Mouse (Mus musculus): Measurements from ENCODE around the gene Nes.

Nes gene

GRCm38 (mm10) chr3:87949955-87950515, 20.8 kb upstream of the Nes start:
- 55% methylated on average over 13 of the region's 13 CpGs for WGBS

GRCm38 (mm10) chr3:87951946-87952345, 18.9 kb upstream of the Nes start:
- WGBS: 59% methylated on average over 12 of the region's 12 CpGs

GRCm38 (mm10) chr3:87952440-87952839, 18.4 kb upstream of the Nes start:
- WGBS: 33% methylated on average over 5 of the region's 5 CpGs

- 78% methylated on average over 1 of the region's 1 CpGs for WGBS
Measured at GRCm38 (mm10) chr3:87958056-87958455, 12.8 kb upstream of the Nes start.

GRCm38 (mm10) chr3:87958476-87958875, 12.4 kb upstream of the Nes start:
- 68% methylated on average over 4 of the region's 4 CpGs for WGBS

GRCm38 (mm10) chr3:87958967-87959366, 11.9 kb upstream of the Nes start:
- 61% methylated on average over 1 of the region's 1 CpGs for WGBS

- WGBS: 87% methylated on average over 7 of the region's 7 CpGs
Measured at GRCm38 (mm10) chr3:87959371-87959770, 11.5 kb upstream of the Nes start.

GRCm38 (mm10) chr3:87960191-87960585, 10.7 kb upstream of the Nes start:
- 28% methylated on average over 10 of the region's 10 CpGs for WGBS

- WGBS: 2% methylated on average over 27 of the region's 27 CpGs
Measured at GRCm38 (mm10) chr3:87960586-87961191, 10.2 kb upstream of the Nes start.

- 2% methylated on average over 21 of the region's 21 CpGs for WGBS
Measured at GRCm38 (mm10) chr3:87970184-87970938, 517 bp upstream of the Nes start.

- WGBS: 3% methylated on average over 60 of the region's 60 CpGs
Measured at GRCm38 (mm10) chr3:87971489-87972202, 768 bp downstream of the Nes start.

GRCm38 (mm10) chr3:87972203-87972664, 1.4 kb downstream of the Nes start:
- 44% methylated on average over 8 of the region's 8 CpGs for WGBS

GRCm38 (mm10) chr3:87972776-87973175, 1.9 kb downstream of the Nes start:
- WGBS: 50% methylated on average over 5 of the region's 5 CpGs

GRCm38 (mm10) chr3:87973593-87974380, 2.9 kb downstream of the Nes start:
- 52% methylated on average over 14 of the region's 14 CpGs for WGBS

- 53% methylated on average over 12 of the region's 12 CpGs for WGBS
Measured at GRCm38 (mm10) chr3:87974381-87974987, 3.6 kb downstream of the Nes start.

GRCm38 (mm10) chr3:87979493-87979892, 8.6 kb downstream of the Nes start:
- WGBS: 95% methylated on average over 5 of the region's 5 CpGs

- 84% methylated on average over 3 of the region's 3 CpGs for WGBS
Measured at GRCm38 (mm10) chr3:87980085-87980484, 9.2 kb downstream of the Nes start.

- WGBS: 79% methylated on average over 5 of the region's 5 CpGs
Measured at GRCm38 (mm10) chr3:87980728-87981127, 9.8 kb downstream of the Nes start.

- 80% methylated on average over 6 of the region's 6 CpGs for WGBS
Measured at GRCm38 (mm10) chr3:87981214-87981760, 10.4 kb downstream of the Nes start.

- 57% methylated on average over 12 of the region's 12 CpGs for WGBS
Measured at GRCm38 (mm10) chr3:87981894-87982835, 11.3 kb downstream of the Nes start.
